8 mouse cellular contexts compared by ENCODE assay signal in genomic region chr5:24335888-24336511, GRCm38 (mm10). TPM values are rescaled to one million over a fixed set of nuclear protein-coding genes. Genes with fewer than 3 reads are reported as not detected.
A peak's percentile ranks its signal among the peaks of the same experiment; 100 is the strongest.
DNase-seq lines count a peak whose midpoint lies in the region; ATAC-seq and TF ChIP-seq lines count a peak whose summit lies in the region.

No protein-coding gene starts in this region.

- intact Hi-C loops in left cerebral cortex, postnatal 25 days (cut with DNase I): loop anchor here (1.0 kb wide), 1 partner anchor 25 kb away; no protein-coding TSS in a partner anchor

- H3K4me3 ChIP-seq in embryonic facial prominence, embryonic 12.5 days: no peak overlapping the region
- no peak overlapping the region for H3K4me3 ChIP-seq in hindbrain, embryonic 12.5 days
- no peak overlapping the region for H3K4me3 ChIP-seq in limb, embryonic 14.5 days (replicated peaks; ENCODE audit: low read length)

- peaks cover 18% of the 10 kb centered on the region; the same call in 1 of the 2 replicates for H3K4me1 ChIP-seq in embryonic facial prominence, embryonic 12.5 days
- peaks cover 38% of the 10 kb centered on the region for H3K4me1 ChIP-seq in hindbrain, embryonic 12.5 days
- no peaks in the 10 kb centered on the region for H3K4me1 ChIP-seq in limb, embryonic 14.5 days (ENCODE audit: control insufficient read depth, insufficient read depth, low read length)

- no peak overlapping the region for H3K27ac ChIP-seq in embryonic facial prominence, embryonic 12.5 days
- peak overlapping the region; percentile 52 for H3K27ac ChIP-seq in hindbrain, embryonic 12.5 days
- H3K27ac ChIP-seq in limb, embryonic 14.5 days (replicated peaks; ENCODE audit: low read depth, low read length): no peak overlapping the region

- no peaks in the 10 kb centered on the region for H3K36me3 ChIP-seq in embryonic facial prominence, embryonic 12.5 days
- H3K36me3 ChIP-seq in hindbrain, embryonic 12.5 days: peaks cover 7% of the 10 kb centered on the region; the same call in 1 of the 2 replicates
- no peaks in the 10 kb centered on the region for H3K36me3 ChIP-seq in limb, embryonic 14.5 days (ENCODE audit: control insufficient read depth, insufficient read depth, low read length)

- peak; percentile 44 to 47 for DNase-seq in left cerebral cortex, postnatal 25 days (ENCODE audit: low spot score in 2 of 2)
- DNase-seq in left cerebral cortex, adult 9 months (ENCODE audit: low spot score in 2 of 2): no peak
- DNase-seq in MN1 (ENCODE audit: low spot score): peak; percentile 70
- DNase-seq in limb, embryonic 14.5 days (ENCODE audit: low spot score): no peak
- DNase-seq in neural tube, embryonic 10.5 days (ENCODE audit: extremely low spot score, low spot score): peak; percentile 64
- no peak for DNase-seq in frontal cortex, postnatal 25 days (ENCODE audit: low spot score in 2 of 2)

- no peak overlapping the region for H3K9ac ChIP-seq in embryonic facial prominence, embryonic 12.5 days
- no peak overlapping the region for H3K9ac ChIP-seq in hindbrain, embryonic 12.5 days
- no peak overlapping the region for H3K9ac ChIP-seq in limb, embryonic 14.5 days (ENCODE audit: low read depth, low read length, severe bottlenecking)

- no peak for TF ChIP-seq POLR2A in limb, embryonic 14.5 days (IDR thresholded peaks at IDR 0.05; ENCODE audit: borderline replicate concordance, extremely low read depth, insufficient read depth, insufficient read length)

- H3K4me2 ChIP-seq in embryonic facial prominence, embryonic 12.5 days (replicated peaks): no peak overlapping the region
- no peak overlapping the region for H3K4me2 ChIP-seq in hindbrain, embryonic 12.5 days (replicated peaks)
- H3K4me2 ChIP-seq in limb, embryonic 14.5 days (replicated peaks; ENCODE audit: low read depth, low read length, severe bottlenecking): no peak overlapping the region

- H3K9me3 ChIP-seq in embryonic facial prominence, embryonic 12.5 days: no peaks in the 10 kb centered on the region
- no peaks in the 10 kb centered on the region for H3K9me3 ChIP-seq in hindbrain, embryonic 12.5 days (replicated peaks)
- no peaks in the 10 kb centered on the region for H3K9me3 ChIP-seq in limb, embryonic 14.5 days (ENCODE audit: control insufficient read depth, low read length)

- H3K27me3 ChIP-seq in embryonic facial prominence, embryonic 12.5 days: 0 out of 2 replicates have a peak, but pooled peaks cover 4% of the 10 kb centered on the region
- no peaks in the 10 kb centered on the region for H3K27me3 ChIP-seq in hindbrain, embryonic 12.5 days
- H3K27me3 ChIP-seq in limb, embryonic 14.5 days (ENCODE audit: control insufficient read depth, insufficient read depth, low read length): no peaks in the 10 kb centered on the region

- peak; percentile 70 for ATAC-seq in embryonic facial prominence, embryonic 12.5 days (ENCODE audit: insufficient number of reproducible peaks, insufficient read depth, low FRiP score, low TSS enrichment)
- ATAC-seq in hindbrain, embryonic 12.5 days (ENCODE audit: low FRiP score): peak; percentile 88
- ATAC-seq in limb, embryonic 14.5 days (ENCODE audit: low FRiP score, low read depth): peak; percentile 61

- WGBS in embryonic facial prominence, embryonic 12.5 days: 20% methylated on average over 3 of the region's 3 CpGs
- 5% methylated on average over 3 of the region's 3 CpGs for WGBS in hindbrain, embryonic 12.5 days
- 20% methylated on average over 3 of the region's 3 CpGs for WGBS in limb, embryonic 14.5 days

RNA-seq across cellular contexts. Expression of gene Kcnh2, which starts 15.4 kb away (rescaled TPM):
- total RNA-seq in left cerebral cortex, postnatal 25 days (2021): 10 to 100 TPM; 22.5 to 30.1 TPM
- 4.5 and 5.2 TPM in 2 replicates for polyA plus RNA-seq in embryonic facial prominence, embryonic 12.5 days (2016; fragmentation: Nextera tagmentation; extraction: Ambion mirVana)
- 14.6 and 17.4 TPM in 2 replicates for polyA plus RNA-seq in hindbrain, embryonic 12.5 days (2016; fragmentation: Nextera tagmentation; extraction: Ambion mirVana)
- 16.2 and 26.5 TPM in 2 replicates for polyA plus RNA-seq in limb, embryonic 14.5 days (2012; rRNA removed)
- polyA plus RNA-seq in limb, embryonic 14.5 days (2014; fragmentation: Nextera tagmentation; extraction: Ambion mirVana): 2.8 and 3.8 TPM in 2 replicates

RNA-seq across cellular contexts. Expression of gene Nos3, which starts 28.6 kb away (rescaled TPM):
- 1 to 10 TPM; 8.0 to 9.5 TPM for total RNA-seq in left cerebral cortex, postnatal 25 days (2021)
- 6.7 and 7.6 TPM in 2 replicates for polyA plus RNA-seq in embryonic facial prominence, embryonic 12.5 days (2016; fragmentation: Nextera tagmentation; extraction: Ambion mirVana)
- polyA plus RNA-seq in hindbrain, embryonic 12.5 days (2016; fragmentation: Nextera tagmentation; extraction: Ambion mirVana): 8.8 and 9.0 TPM in 2 replicates
- polyA plus RNA-seq in limb, embryonic 14.5 days (2012; rRNA removed): 7.3 and 7.4 TPM in 2 replicates
- polyA plus RNA-seq in limb, embryonic 14.5 days (2014; fragmentation: Nextera tagmentation; extraction: Ambion mirVana): 4.8 and 6.1 TPM in 2 replicates

RNA-seq across cellular contexts. Expression of gene Atg9b, which starts 55.9 kb away (rescaled TPM):
- total RNA-seq in left cerebral cortex, postnatal 25 days (2021): 1 to 10 TPM; 2.3 to 3.0 TPM
- 0.36 and 0.47 TPM in 2 replicates for polyA plus RNA-seq in embryonic facial prominence, embryonic 12.5 days (2016; fragmentation: Nextera tagmentation; extraction: Ambion mirVana)
- polyA plus RNA-seq in hindbrain, embryonic 12.5 days (2016; fragmentation: Nextera tagmentation; extraction: Ambion mirVana): 0.35 and 0.46 TPM in 2 replicates
- 1.7 and 2.4 TPM in 2 replicates for polyA plus RNA-seq in limb, embryonic 14.5 days (2012; rRNA removed)
- polyA plus RNA-seq in limb, embryonic 14.5 days (2014; fragmentation: Nextera tagmentation; extraction: Ambion mirVana): 0.54 and 1.3 TPM in 2 replicates

RNA-seq across cellular contexts. Expression of gene Abcb8, which starts 57.5 kb away (rescaled TPM):
- 10 to 100 TPM; 41.3 to 54.2 TPM for total RNA-seq in left cerebral cortex, postnatal 25 days (2021)
- 44.6 and 46.2 TPM in 2 replicates for polyA plus RNA-seq in embryonic facial prominence, embryonic 12.5 days (2016; fragmentation: Nextera tagmentation; extraction: Ambion mirVana)
- polyA plus RNA-seq in hindbrain, embryonic 12.5 days (2016; fragmentation: Nextera tagmentation; extraction: Ambion mirVana): 38.7 and 43.5 TPM in 2 replicates
- polyA plus RNA-seq in limb, embryonic 14.5 days (2012; rRNA removed): 45.3 and 58.3 TPM in 2 replicates
- 35.8 and 37.3 TPM in 2 replicates for polyA plus RNA-seq in limb, embryonic 14.5 days (2014; fragmentation: Nextera tagmentation; extraction: Ambion mirVana)

Comparison
In these comparisons a context has a peak if more than half of its experiments do, and no peak if none do; other contexts are left out.
1. DNase-seq: peak in left cerebral cortex, postnatal 25 days (2 of 2), MN1 (single experiment) and neural tube, embryonic 10.5 days (single experiment); none in left cerebral cortex, adult 9 months (0 of 2), limb, embryonic 14.5 days (single experiment) and frontal cortex, postnatal 25 days (0 of 2).
2. Peak in every context shown above with its lines, with median percentiles within 50 percentile points of each other: ATAC-seq.